Mouse (Mus musculus): ENCODE measurements around the gene Cpn2.

The Cpn2 gene

GRCm38 (mm10) chr16:30244037-30244700 lies 23.1 kb downstream of the Cpn2 start:
- in situ Hi-C loops (cut with MboI, MseI) = no loop called here

- in situ Hi-C loops (cut with MboI, MseI) = no loop called here
Observed at GRCm38 (mm10) chr16:30241623-30242022, 25.7 kb downstream of the Cpn2 start.

GRCm38 (mm10) chr16:30238791-30239190 lies 28.5 kb downstream of the Cpn2 start:
- in situ Hi-C loops (cut with MboI, MseI) = no loop called here

GRCm38 (mm10) chr16:30236091-30236699 lies 31.1 kb downstream of the Cpn2 start:
- in situ Hi-C loops (cut with MboI, MseI) = no loop called here

- in situ Hi-C loops (cut with MboI, MseI) = no loop called here
Observed at GRCm38 (mm10) chr16:30235577-30235976, 31.7 kb downstream of the Cpn2 start.

GRCm38 (mm10) chr16:30234636-30235546 lies 32.4 kb downstream of the Cpn2 start:
- in situ Hi-C loops (cut with MboI, MseI) = no loop called here

GRCm38 (mm10) chr16:30234077-30234476 lies 33.2 kb downstream of the Cpn2 start:
- in situ Hi-C loops (cut with MboI, MseI) = no loop called here

- in situ Hi-C loops (cut with MboI, MseI) = no loop called here
Observed at GRCm38 (mm10) chr16:30231882-30232604, 35.3 kb downstream of the Cpn2 start.

- in situ Hi-C loops (cut with MboI, MseI) = no loop called here
Observed at GRCm38 (mm10) chr16:30227352-30227751, 39.9 kb downstream of the Cpn2 start.

GRCm38 (mm10) chr16:30221161-30221782 lies 46.0 kb downstream of the Cpn2 start:
- in situ Hi-C loops (cut with MboI, MseI) = no loop called here

GRCm38 (mm10) chr16:30215811-30216210 lies 51.5 kb downstream of the Cpn2 start:
- in situ Hi-C loops (cut with MboI, MseI) = loop anchor here in 1 of 2 experiments (10.0 kb wide), 1 partner anchor 491 kb away; no protein-coding TSS in a partner anchor

- in situ Hi-C loops (cut with MboI, MseI) = loop anchor here in 1 of 2 experiments (10.0 kb wide), 1 partner anchor 489 kb away; no protein-coding TSS in a partner anchor
Observed at GRCm38 (mm10) chr16:30213644-30214043, 53.7 kb downstream of the Cpn2 start.

GRCm38 (mm10) chr16:30212035-30212434 lies 55.3 kb downstream of the Cpn2 start:
- in situ Hi-C loops (cut with MboI, MseI) = loop anchor here in 1 of 2 experiments (10.0 kb wide), 1 partner anchor 487 kb away; no protein-coding TSS in a partner anchor

- in situ Hi-C loops (cut with MboI, MseI) = loop anchor here in 1 of 2 experiments (10.0 kb wide), 1 partner anchor 474 kb away; no protein-coding TSS in a partner anchor
Observed at GRCm38 (mm10) chr16:30209264-30209663, 58.0 kb downstream of the Cpn2 start.

GRCm38 (mm10) chr16:30207991-30208390 lies 59.3 kb downstream of the Cpn2 start:
- in situ Hi-C loops (cut with MboI, MseI) = loop anchor here in 1 of 2 experiments (10.0 kb wide), 1 partner anchor 473 kb away; no protein-coding TSS in a partner anchor

- in situ Hi-C loops (cut with MboI, MseI) = loop anchor here in 1 of 2 experiments (10.0 kb wide), 1 partner anchor 472 kb away; no protein-coding TSS in a partner anchor
Observed at GRCm38 (mm10) chr16:30207111-30207828, 60.0 kb downstream of the Cpn2 start.

Data from T-helper 17 cell (primary cell).